Mouse (Mus musculus): ENCODE measurements at regions not wholly inside any gene's neighbourhood (a gene's known extent, or its start where the extent isn't known, plus 50 kb on each side); places are given as distances from the start of the nearest gene placed in this dataset.

DNA sequence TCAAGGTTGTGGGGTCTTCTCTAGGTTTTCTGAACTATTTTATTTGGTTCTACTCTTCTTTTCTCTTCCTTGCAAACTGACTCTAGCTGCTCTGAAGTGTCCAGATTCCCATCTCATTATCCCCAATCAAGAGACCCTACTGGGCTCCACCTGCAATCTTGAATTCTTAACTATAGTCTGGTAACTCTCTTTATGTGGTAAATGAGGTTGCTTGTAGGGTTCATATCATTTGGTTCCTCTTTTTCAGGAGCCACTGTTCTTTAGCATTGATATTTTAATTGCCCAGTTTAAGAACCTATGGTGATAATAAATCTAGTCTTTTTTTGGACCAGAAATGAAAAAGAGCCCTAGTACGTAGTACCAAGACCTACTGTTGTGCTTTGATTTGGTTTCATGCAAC, 90.7 kb downstream of the Plk2 start:
- H3K36me3 ChIP-seq (ENCODE audit: control insufficient read depth, insufficient read depth, low read length, poor library complexity, severe bottlenecking): no peaks in the 10 kb centered on the region
- H3K4me1 ChIP-seq (ENCODE audit: control insufficient read depth in 2 of 2, insufficient read depth in 2 of 2, low read length in 2 of 2, poor library complexity in 1 of 2): no peaks in the 10 kb centered on the region
- no peaks in the 10 kb centered on the region for H3K9me3 ChIP-seq (ENCODE audit: control insufficient read depth, insufficient read depth, low read depth, low read length)
- in situ Hi-C loops (cut with MboI; ENCODE audit: low sequenced_read_pairs in 2 of 2, unreplicated experiment in 2 of 2): no loop called here
- no peak for TF ChIP-seq MAFK (IDR thresholded peaks at IDR 0.05; ENCODE audit: insufficient read depth, low read depth, low read length)
- no peak for TF ChIP-seq ZNF384 (IDR thresholded peaks at IDR 0.05; ENCODE audit: low read depth, low read length)
- TF ChIP-seq HCFC1 (IDR thresholded peaks at IDR 0.05; ENCODE audit: borderline replicate concordance, insufficient read depth, low read length): no peak
- TF ChIP-seq ZC3H11A (IDR thresholded peaks at IDR 0.05; ENCODE audit: borderline replicate concordance, low read depth, low read length): no peak
- no peak for TF ChIP-seq CHD2 (IDR thresholded peaks at IDR 0.05; ENCODE audit: low read depth, low read length)
- DNase-seq (ENCODE audit: low read depth, low spot score): no peak
- H3K27ac ChIP-seq (ENCODE audit: insufficient read depth, low read depth, low read length, poor library complexity, severe bottlenecking): no peak overlapping the region
- no peak overlapping the region for H3K9ac ChIP-seq (ENCODE audit: insufficient read depth, low read depth, low read length, poor library complexity, severe bottlenecking)
- H3K4me3 ChIP-seq (ENCODE audit: insufficient read depth in 1 of 2, low read depth in 1 of 2, low read length in 2 of 2, poor library complexity in 1 of 2, severe bottlenecking in 1 of 2): no peak overlapping the region

DNA sequence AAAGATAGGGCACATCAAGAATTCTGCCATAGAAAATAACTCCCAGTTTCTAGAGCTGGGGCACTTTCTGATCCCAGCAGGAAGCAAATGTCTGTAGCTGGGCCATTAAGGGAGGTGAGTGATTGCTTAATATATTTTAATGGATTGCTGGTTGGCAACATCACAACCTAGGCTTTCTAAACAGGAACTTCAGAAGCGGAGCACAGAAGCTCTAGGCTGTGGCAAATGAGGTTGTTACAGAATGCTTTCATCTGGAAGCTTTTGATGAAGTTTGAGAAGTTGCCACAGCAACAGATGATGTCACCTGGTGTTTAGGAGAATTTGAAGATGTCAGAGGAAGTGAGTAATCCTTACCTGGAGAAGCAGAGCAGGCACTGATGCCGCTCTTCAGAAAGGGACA, 95.3 kb downstream of the Plk2 start:
- DNase-seq (ENCODE audit: low read depth, low spot score): peak; percentile 3
- Histone ChIP-seq H3K9me3 (ENCODE audit: control insufficient read depth, insufficient read depth, low read depth, low read length) (no peaks in the 10 kb centered on the region), H3K4me1 (ENCODE audit: control insufficient read depth in 2 of 2, insufficient read depth in 2 of 2, low read length in 2 of 2, poor library complexity in 1 of 2) (no peaks in the 10 kb centered on the region), H3K9ac (ENCODE audit: insufficient read depth, low read depth, low read length, poor library complexity, severe bottlenecking) (no peak overlapping the region), H3K36me3 (ENCODE audit: control insufficient read depth, insufficient read depth, low read length, poor library complexity, severe bottlenecking) (no peaks in the 10 kb centered on the region), H3K4me3 (ENCODE audit: insufficient read depth in 1 of 2, low read depth in 1 of 2, low read length in 2 of 2, poor library complexity in 1 of 2, severe bottlenecking in 1 of 2) (no peak overlapping the region), H3K27ac (ENCODE audit: insufficient read depth, low read depth, low read length, poor library complexity, severe bottlenecking) (no peak overlapping the region)
- TF ChIP-seq ZNF384 (IDR thresholded peaks at IDR 0.05; ENCODE audit: low read depth, low read length) (no peak), MAFK (IDR thresholded peaks at IDR 0.05; ENCODE audit: insufficient read depth, low read depth, low read length) (no peak)
- in situ Hi-C loops (cut with MboI; ENCODE audit: low sequenced_read_pairs in 2 of 2, unreplicated experiment in 2 of 2): no loop called here

DNA sequence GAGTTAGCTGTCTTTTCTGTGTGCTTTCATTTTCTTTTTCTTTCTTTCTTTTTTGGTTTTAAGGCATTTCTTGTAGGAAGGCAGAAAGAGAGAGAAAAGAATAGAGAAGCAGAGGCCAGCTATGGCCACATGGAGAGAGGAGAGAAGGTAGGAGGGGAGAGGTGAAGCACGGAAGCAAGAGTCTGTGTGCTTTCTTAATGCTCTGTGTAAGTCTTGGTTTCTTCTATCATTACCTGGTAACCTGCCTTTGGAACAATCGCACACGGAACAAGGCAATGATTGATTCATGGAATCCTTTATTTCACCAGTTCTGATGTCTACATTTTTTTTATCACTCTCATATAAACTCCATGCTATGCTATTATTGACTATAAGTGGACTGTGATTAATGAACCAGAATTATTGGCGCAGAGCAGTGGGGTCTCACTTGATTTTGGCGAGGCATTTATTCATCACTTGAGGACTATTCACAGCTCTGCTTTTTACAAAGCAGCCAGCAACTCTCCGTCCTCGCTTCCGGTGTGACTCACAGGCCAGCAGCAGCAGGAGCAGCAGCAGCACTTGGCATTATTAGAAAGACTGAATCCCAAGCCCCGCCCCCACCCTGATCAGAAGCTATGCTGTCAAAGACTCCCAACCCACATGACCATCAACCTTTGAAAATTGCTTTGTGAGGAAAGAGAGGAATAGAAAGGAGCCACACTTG, 97.6 kb downstream of the Plk2 start:
- in situ Hi-C loops (cut with MboI; ENCODE audit: low sequenced_read_pairs in 2 of 2, unreplicated experiment in 2 of 2): no loop called here
- H3K36me3 ChIP-seq (ENCODE audit: control insufficient read depth, insufficient read depth, low read length, poor library complexity, severe bottlenecking): no peaks in the 10 kb centered on the region
- DNase-seq (ENCODE audit: low read depth, low spot score): no peak
- H3K27ac ChIP-seq (ENCODE audit: insufficient read depth, low read depth, low read length, poor library complexity, severe bottlenecking): no peak overlapping the region
- TF ChIP-seq CHD2 (IDR thresholded peaks at IDR 0.05; ENCODE audit: low read depth, low read length) (no peak), MAFK (IDR thresholded peaks at IDR 0.05; ENCODE audit: insufficient read depth, low read depth, low read length) (no peak), HCFC1 (IDR thresholded peaks at IDR 0.05; ENCODE audit: borderline replicate concordance, insufficient read depth, low read length) (no peak), ZC3H11A (IDR thresholded peaks at IDR 0.05; ENCODE audit: borderline replicate concordance, low read depth, low read length) (no peak), ZNF384 (IDR thresholded peaks at IDR 0.05; ENCODE audit: low read depth, low read length) (no peak)
- H3K4me3 ChIP-seq (ENCODE audit: insufficient read depth in 1 of 2, low read depth in 1 of 2, low read length in 2 of 2, poor library complexity in 1 of 2, severe bottlenecking in 1 of 2): no peak overlapping the region
- H3K4me1 ChIP-seq (ENCODE audit: control insufficient read depth in 2 of 2, insufficient read depth in 2 of 2, low read length in 2 of 2, poor library complexity in 1 of 2): no peaks in the 10 kb centered on the region
- no peaks in the 10 kb centered on the region for H3K9me3 ChIP-seq (ENCODE audit: control insufficient read depth, insufficient read depth, low read depth, low read length)
- no peak overlapping the region for H3K9ac ChIP-seq (ENCODE audit: insufficient read depth, low read depth, low read length, poor library complexity, severe bottlenecking)

DNA sequence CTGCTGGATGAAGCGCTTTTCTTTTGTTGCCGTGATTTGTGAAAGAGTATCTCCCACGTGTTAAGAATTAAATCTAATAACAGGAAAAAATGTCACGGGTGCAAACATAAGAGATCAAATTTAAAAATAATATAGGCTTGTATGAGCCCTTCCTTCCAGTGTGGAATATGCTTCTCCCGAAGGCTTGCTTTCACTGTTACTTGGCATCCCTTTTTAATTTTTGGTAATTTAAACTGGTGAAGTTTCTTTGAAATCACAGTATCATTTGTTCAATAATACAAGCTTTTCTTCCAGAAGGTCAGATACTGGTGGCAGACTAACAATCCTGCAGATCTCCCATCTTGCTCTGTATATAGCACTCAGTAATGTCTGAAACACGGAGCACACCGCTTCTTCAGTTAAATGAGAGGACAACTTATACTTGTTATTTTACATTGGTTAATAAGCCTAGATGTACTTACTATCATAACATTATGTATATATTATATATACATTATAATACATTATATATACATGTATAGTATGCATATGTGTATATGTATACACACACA, 98.2 kb downstream of the Plk2 start:
- in situ Hi-C loops (cut with MboI; ENCODE audit: low sequenced_read_pairs in 2 of 2, unreplicated experiment in 2 of 2): no loop called here
- no peak for DNase-seq (ENCODE audit: low read depth, low spot score)
- H3K36me3 ChIP-seq (ENCODE audit: control insufficient read depth, insufficient read depth, low read length, poor library complexity, severe bottlenecking): no peaks in the 10 kb centered on the region

More for the DNA sequence above, 98.2 kb downstream of the Plk2 start:
- no peaks in the 10 kb centered on the region for H3K9me3 ChIP-seq (ENCODE audit: control insufficient read depth, insufficient read depth, low read depth, low read length)
- no peak overlapping the region for H3K9ac ChIP-seq (ENCODE audit: insufficient read depth, low read depth, low read length, poor library complexity, severe bottlenecking)
- no peak for TF ChIP-seq ZC3H11A (IDR thresholded peaks at IDR 0.05; ENCODE audit: borderline replicate concordance, low read depth, low read length)
- no peak for TF ChIP-seq ZNF384 (IDR thresholded peaks at IDR 0.05; ENCODE audit: low read depth, low read length)
- TF ChIP-seq CHD2 (IDR thresholded peaks at IDR 0.05; ENCODE audit: low read depth, low read length): no peak
- TF ChIP-seq MAFK (IDR thresholded peaks at IDR 0.05; ENCODE audit: insufficient read depth, low read depth, low read length): no peak
- TF ChIP-seq HCFC1 (IDR thresholded peaks at IDR 0.05; ENCODE audit: borderline replicate concordance, insufficient read depth, low read length): no peak
- H3K4me3 ChIP-seq (ENCODE audit: insufficient read depth in 1 of 2, low read depth in 1 of 2, low read length in 2 of 2, poor library complexity in 1 of 2, severe bottlenecking in 1 of 2): no peak overlapping the region
- no peaks in the 10 kb centered on the region for H3K4me1 ChIP-seq (ENCODE audit: control insufficient read depth in 2 of 2, insufficient read depth in 2 of 2, low read length in 2 of 2, poor library complexity in 1 of 2)
- no peak overlapping the region for H3K27ac ChIP-seq (ENCODE audit: insufficient read depth, low read depth, low read length, poor library complexity, severe bottlenecking)

Data from ES-E14 (cell line).